Mouse (Mus musculus): Measurements from ENCODE around the gene Trim60.

GRCm38 (mm10) chr8:65046565-65046964 lies 28.2 kb upstream of the Trim60 start:
- TF ChIP-seq POLR2A (IDR thresholded peaks at IDR 0.05; ENCODE audit: low read depth, low read length) (no peak), CTCF (IDR thresholded peaks at IDR 0.05; ENCODE audit: extremely low read depth, insufficient read depth, insufficient read length, insufficient replicate concordance) (no peak)
